Mouse (Mus musculus) erythroblast, adult 5-6 weeks (primary cell): Measurements from ENCODE around the gene Gm9903. TPM values are rescaled to one million over a fixed set of nuclear protein-coding genes. Genes with fewer than 3 reads are reported as not detected.

Experiments
- total RNA-seq, 2 experiments: library from RNA; stranded (forward) in 1 of 2; stranded (reverse) in 1 of 2; fragments of 150-400 nt in 1 of 2; fragments of 200-764, 138-1000 nt in 1 of 2; gene quantifications; 2 replicates each; pipeline versions ENCODE4 v1.2.3 to v1.2.4; 2015 to 2017; ENCODE audit warnings: low replicate concordance in 2 of 2

Gm9903 gene
- total RNA-seq, 2 experiments from 2014 or later: not detected

Other genes with a start within 250 kb of the Gm9903 start
- not detected in 2 replicates for gene Nkx1-1, start 195.9 kb upstream of the Gm9903 start, total RNA-seq (2015; ENCODE audit: low replicate concordance)
- gene Nkx1-1, start 195.9 kb upstream of the Gm9903 start, total RNA-seq (2017; ENCODE audit: low replicate concordance): not detected in 2 replicates
- 3.3 and 6.1 TPM in 2 replicates for gene Fam53a, start 290 bp upstream of the Gm9903 start, total RNA-seq (2015; ENCODE audit: low replicate concordance)
- gene Fam53a, start 290 bp upstream of the Gm9903 start, total RNA-seq (2017; ENCODE audit: low replicate concordance): 2.5 and 3.3 TPM in 2 replicates
- gene Slbp, start 22.6 kb downstream of the Gm9903 start, total RNA-seq (2015; ENCODE audit: low replicate concordance): 123 and 133 TPM in 2 replicates
- gene Slbp, start 22.6 kb downstream of the Gm9903 start, total RNA-seq (2017; ENCODE audit: low replicate concordance): 192 and 271 TPM in 2 replicates
- 58.2 and 84.0 TPM in 2 replicates for gene Tacc3, start 28.2 kb downstream of the Gm9903 start, total RNA-seq (2015; ENCODE audit: low replicate concordance)
- gene Tacc3, start 28.2 kb downstream of the Gm9903 start, total RNA-seq (2017; ENCODE audit: low replicate concordance): 72.4 and 139 TPM in 2 replicates
- 10.0 and 12.3 TPM in 2 replicates for gene Tmem129, start 28.5 kb downstream of the Gm9903 start, total RNA-seq (2015; ENCODE audit: low replicate concordance)
- 10.1 and 14.2 TPM in 2 replicates for gene Tmem129, start 28.5 kb downstream of the Gm9903 start, total RNA-seq (2017; ENCODE audit: low replicate concordance)
- not detected in 2 replicates for gene Fgfr3, start 91.7 kb downstream of the Gm9903 start, total RNA-seq (2015; ENCODE audit: low replicate concordance)
- not detected in 2 replicates for gene Fgfr3, start 91.7 kb downstream of the Gm9903 start, total RNA-seq (2017; ENCODE audit: low replicate concordance)
- 2.5 and 6.7 TPM in 2 replicates for gene Letm1, start 152.9 kb downstream of the Gm9903 start, total RNA-seq (2015; ENCODE audit: low replicate concordance)
- 6.7 and 7.4 TPM in 2 replicates for gene Letm1, start 152.9 kb downstream of the Gm9903 start, total RNA-seq (2017; ENCODE audit: low replicate concordance)
- 22.4 and 46.1 TPM in 2 replicates for gene Nsd2, start 190.8 kb downstream of the Gm9903 start, total RNA-seq (2015; ENCODE audit: low replicate concordance)
- gene Nsd2, start 190.8 kb downstream of the Gm9903 start, total RNA-seq (2017; ENCODE audit: low replicate concordance): 74.6 and 94.0 TPM in 2 replicates